Mouse (Mus musculus) thymus, postnatal 0 days (tissue): ENCODE results near the gene Cd200. TPM values are rescaled to one million over a fixed set of nuclear protein-coding genes. Genes with fewer than 3 reads are reported as not detected.
"Not testable (repeated sequence)": the region's sequence is repeated elsewhere in the genome, so short reads cannot be mapped to it uniquely, and the experiment has no call there.

Experiments used
- DNase-seq: peaks from one replicate; pipeline ENCODE4 v3.0.0-alpha.2; 2015; ENCODE audit warnings: low spot score
- polyA plus RNA-seq: library from polyadenylated mRNA; unstranded; fragments of >200 nt; fragmentation: Nextera tagmentation; extraction: Ambion mirVana; gene quantifications from 2 replicates; pipeline ENCODE4 v1.2.1, GENCODE M21; 2015

Cd200 gene
- polyA plus RNA-seq, 1 experiment from 2014 or later: 79.1 TPM

- no peak for DNase-seq
Observed at GRCm38 (mm10) chr16:45378147-45378943, 30.5 kb downstream of the Cd200 start.

- no peak for DNase-seq
Observed at GRCm38 (mm10) chr16:45377332-45377731, 31.5 kb downstream of the Cd200 start.

GRCm38 (mm10) chr16:45376812-45377211, 32.0 kb downstream of the Cd200 start:
- DNase-seq: no peak

- no peak for DNase-seq
Observed at GRCm38 (mm10) chr16:45376294-45376693, 32.6 kb downstream of the Cd200 start.

GRCm38 (mm10) chr16:45375506-45376225, 33.2 kb downstream of the Cd200 start:
- no peak for DNase-seq

GRCm38 (mm10) chr16:45374074-45374473, 34.8 kb downstream of the Cd200 start:
- no peak for DNase-seq

GRCm38 (mm10) chr16:45371076-45371475, 37.8 kb downstream of the Cd200 start:
- DNase-seq: no peak

GRCm38 (mm10) chr16:45369285-45369965, 39.4 kb downstream of the Cd200 start:
- DNase-seq: no peak

GRCm38 (mm10) chr16:45366111-45366510, 42.7 kb downstream of the Cd200 start:
- no peak for DNase-seq

GRCm38 (mm10) chr16:45365353-45365752, 43.5 kb downstream of the Cd200 start:
- DNase-seq: no peak

- DNase-seq: no peak
Observed at GRCm38 (mm10) chr16:45364627-45365026, 44.2 kb downstream of the Cd200 start.

- no peak for DNase-seq
Observed at GRCm38 (mm10) chr16:45363480-45364045, 45.3 kb downstream of the Cd200 start.

GRCm38 (mm10) chr16:45361450-45361849, 47.4 kb downstream of the Cd200 start:
- peak; percentile 6 for DNase-seq

GRCm38 (mm10) chr16:45358441-45358840, 50.4 kb downstream of the Cd200 start:
- not testable (repeated sequence) for DNase-seq

GRCm38 (mm10) chr16:45357134-45357533, 51.7 kb downstream of the Cd200 start:
- no peak for DNase-seq

- peak; percentile 17 for DNase-seq
Observed at GRCm38 (mm10) chr16:45352875-45353274, 56.0 kb downstream of the Cd200 start.

- DNase-seq: no peak
Observed at GRCm38 (mm10) chr16:45350767-45351166, 58.1 kb downstream of the Cd200 start.

- DNase-seq: peak; percentile 21
Observed at GRCm38 (mm10) chr16:45349523-45350298, 59.1 kb downstream of the Cd200 start.

GRCm38 (mm10) chr16:45348238-45348637, 60.6 kb downstream of the Cd200 start:
- DNase-seq: not testable (repeated sequence)

- DNase-seq: no peak
Observed at GRCm38 (mm10) chr16:45346930-45347387, 61.9 kb downstream of the Cd200 start.

- DNase-seq: no peak
Observed at GRCm38 (mm10) chr16:45346367-45346766, 62.5 kb downstream of the Cd200 start.
